Mouse (Mus musculus) neutrophil, adult 83 days (primary cell): ENCODE results near the gene Apoo. TPM values are rescaled to one million over a fixed set of nuclear protein-coding genes. Genes with fewer than 3 reads are reported as not detected.

Experiments used
- total RNA-seq, 2 experiments: library from RNA; stranded (reverse); gene quantifications; one replicate each; pipeline ENCODE4 v1.2.4; 2023

The Apoo gene
- total RNA-seq: 1 to 10 TPM; 6.9 to 7.5 TPM

GRCm38 (mm10) chrX:94366670-94367241 lies at the start of gene Apoo, which contains the start of gene Fam90a1b:
TSS of gene Apoo (plus strand) at chrX:94367117.
TSS of gene Fam90a1b (minus strand) at chrX:94366777.

Other genes starting within 250 kb of the Apoo start
- gene Zfx, start 243.4 kb upstream of the Apoo start, total RNA-seq: 10 to 100 TPM; 24.4 to 30.1 TPM
- 10 to 100 TPM; 68.7 to 72.7 TPM for gene Eif2s3x, start 154.3 kb upstream of the Apoo start, total RNA-seq
- 1 to 10 TPM; 7.2 to 8.5 TPM for gene Klhl15, start 132.5 kb upstream of the Apoo start, total RNA-seq
- gene Fam90a1b, start 340 bp upstream of the Apoo start, total RNA-seq: not detected
- gene Maged1, start 175.0 kb downstream of the Apoo start, total RNA-seq: 1 to 10 TPM; 1.2 to 1.6 TPM